Mouse (Mus musculus): ENCODE results near the gene Brinp1.
"Not testable (repeated sequence)": the region's sequence is repeated elsewhere in the genome, so short reads cannot be mapped to it uniquely, and the experiment has no call there.

Gene Brinp1

GRCm38 (mm10) chr4:68845964-68846363 is 108.2 kb downstream of the Brinp1 start:
- DNase-seq (ENCODE audit: inconsistent ontology term), result peak; percentile 14

DNA sequence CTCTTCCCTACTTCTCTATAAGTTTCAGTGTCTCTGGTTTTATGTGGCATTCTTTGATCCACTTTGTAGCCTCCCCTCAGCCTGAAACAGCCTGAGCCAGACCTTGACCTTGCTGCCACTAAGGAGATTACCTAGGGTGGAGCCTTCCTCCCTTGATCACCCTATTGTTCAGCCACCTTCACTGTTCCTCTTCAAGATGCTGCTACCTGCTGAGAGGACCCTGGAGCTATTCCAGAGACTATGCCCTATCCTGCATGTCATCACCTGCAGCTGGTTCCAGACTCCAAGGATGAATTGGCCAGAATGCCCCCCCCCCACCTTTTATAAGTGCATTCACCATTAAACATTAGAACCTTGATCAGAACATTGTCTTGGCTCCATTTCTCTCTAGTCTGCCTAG is 140.2 kb downstream of the Brinp1 start:
- DNase-seq (ENCODE audit: inconsistent ontology term), result not testable (repeated sequence)

GRCm38 (mm10) chr4:68806502-68806901 is 147.7 kb downstream of the Brinp1 start:
- DNase-seq (ENCODE audit: inconsistent ontology term), result peak; percentile 72

GRCm38 (mm10) chr4:68801923-68802855 is 152.0 kb downstream of the Brinp1 start:
- DNase-seq (ENCODE audit: inconsistent ontology term), result no peak

DNA sequence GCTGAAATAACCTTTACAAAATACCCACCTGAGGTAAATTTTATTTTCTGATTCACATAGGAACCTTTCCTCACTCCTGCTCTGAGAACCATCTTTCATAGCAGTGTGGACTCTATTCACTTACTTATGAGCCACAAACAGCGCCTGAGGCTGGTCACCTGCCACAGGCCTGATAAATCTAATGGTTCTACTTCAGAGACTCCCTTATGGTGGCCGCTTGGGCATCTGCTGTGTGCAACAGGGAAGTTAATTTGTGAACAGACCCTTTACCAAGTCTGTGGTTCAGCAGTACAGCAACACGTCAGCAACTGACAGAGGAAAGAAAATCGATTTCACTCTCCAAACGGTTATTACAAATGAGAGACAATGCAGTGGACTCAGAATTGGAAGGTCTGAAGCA is 164.2 kb downstream of the Brinp1 start:
- DNase-seq (ENCODE audit: inconsistent ontology term), result no peak

DNA sequence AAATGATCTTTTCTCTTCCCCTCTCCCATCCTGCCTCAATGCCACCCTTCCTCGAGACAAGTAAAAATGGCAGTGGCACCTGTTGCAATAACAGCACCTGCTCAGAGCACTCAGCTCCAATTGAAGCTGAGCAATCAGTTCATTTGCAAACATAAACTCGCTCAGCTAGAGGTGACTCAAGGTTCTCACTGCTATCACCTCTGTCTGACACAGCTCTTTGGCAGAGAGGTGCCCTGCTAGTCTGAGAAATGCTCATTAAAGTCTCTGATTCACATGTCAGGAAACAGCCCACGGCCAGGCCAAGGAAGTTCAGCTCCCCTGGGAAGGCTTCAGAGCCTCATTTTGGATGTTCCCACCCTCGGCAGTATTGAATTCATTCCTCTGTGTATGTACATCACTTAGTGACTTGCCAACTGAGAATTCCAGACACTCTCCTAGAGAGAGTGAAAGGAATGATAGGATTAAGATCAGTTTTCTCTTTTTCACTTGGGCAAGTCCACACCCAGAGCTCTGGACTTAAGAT is 165.7 kb downstream of the Brinp1 start:
- DNase-seq (ENCODE audit: inconsistent ontology term), result peak; percentile 76

DNA sequence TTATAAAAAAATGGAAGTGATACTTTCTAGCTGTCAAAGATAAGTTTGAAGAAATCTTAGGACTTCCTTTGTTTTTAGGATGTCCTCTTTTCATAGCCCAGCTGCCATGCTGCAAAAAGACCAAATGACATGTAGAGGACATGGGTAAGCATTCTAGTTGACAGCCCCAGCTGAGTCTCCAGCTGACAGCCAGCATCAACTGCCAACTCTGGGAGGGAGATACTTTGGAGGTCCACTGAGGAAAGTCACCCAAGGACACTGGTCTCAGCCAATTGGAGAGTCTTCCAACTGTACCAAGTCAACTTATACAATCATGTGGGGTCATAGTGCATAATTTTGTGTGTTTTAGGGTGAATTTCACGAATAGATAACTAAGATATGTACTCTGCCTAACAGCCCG is 166.6 kb downstream of the Brinp1 start:
- no peak for DNase-seq (ENCODE audit: inconsistent ontology term)

GRCm38 (mm10) chr4:68768256-68768655 is 185.9 kb downstream of the Brinp1 start:
- peak; percentile 77 for DNase-seq (ENCODE audit: inconsistent ontology term)

DNA sequence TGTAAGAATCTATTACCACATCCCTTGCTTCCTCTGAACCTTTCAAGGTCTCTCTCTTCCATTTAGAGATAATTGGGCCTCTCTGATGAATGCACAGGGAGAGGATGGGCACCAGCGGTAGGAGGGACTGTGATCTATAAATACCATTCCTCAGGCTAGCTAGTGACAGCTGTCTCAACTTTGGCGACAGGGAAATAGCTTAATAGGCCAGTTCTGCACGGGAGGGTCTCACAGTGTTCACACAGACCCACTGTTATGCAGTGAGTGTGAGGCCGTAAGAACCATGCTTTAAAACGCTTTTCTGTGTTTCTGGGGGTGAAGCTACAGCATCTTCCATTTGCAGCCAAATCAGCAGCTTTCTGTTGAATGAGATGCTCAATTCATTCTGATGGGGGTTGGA is 186.8 kb downstream of the Brinp1 start:
- no peak for DNase-seq (ENCODE audit: inconsistent ontology term)

DNA sequence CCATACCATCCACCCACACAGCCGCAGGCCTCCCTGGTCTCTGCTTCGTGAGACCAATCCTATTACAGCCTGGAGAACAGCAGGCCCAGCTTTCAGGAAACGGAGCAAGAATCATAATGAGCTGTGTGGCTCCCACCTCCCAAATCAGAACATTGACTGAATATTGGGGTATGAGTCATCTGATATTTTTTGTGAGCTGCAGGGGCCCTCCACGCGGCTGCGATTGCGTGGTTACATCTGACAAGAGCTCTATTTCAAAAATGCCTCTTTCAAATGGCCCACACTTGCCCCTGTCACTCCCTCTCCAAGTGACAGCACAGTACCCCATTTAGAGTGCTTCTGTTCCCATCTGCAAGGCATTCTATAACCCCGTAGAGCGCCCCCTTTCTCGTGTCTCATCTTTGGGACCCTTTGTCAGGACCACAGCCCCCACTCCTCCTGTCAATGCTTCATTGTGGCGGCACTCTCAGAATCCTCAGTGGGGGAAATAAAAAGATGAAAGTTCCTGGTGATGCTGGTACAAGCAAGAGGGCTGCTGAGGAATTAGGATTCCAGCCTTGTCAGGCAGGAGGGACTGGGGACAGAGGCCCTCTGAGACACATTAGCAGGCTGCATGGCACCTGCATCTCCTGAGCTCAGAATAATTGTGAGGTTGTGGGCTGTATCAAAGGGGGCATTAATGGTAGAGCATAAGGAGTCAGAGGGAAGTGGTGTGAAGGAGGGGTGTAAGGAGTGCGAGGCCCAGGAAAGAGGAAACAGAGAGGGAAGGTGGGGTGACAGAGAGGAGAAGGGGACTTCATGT is 188.2 kb downstream of the Brinp1 start:
- no peak for DNase-seq (ENCODE audit: inconsistent ontology term)

- no peak for DNase-seq (ENCODE audit: inconsistent ontology term)
Measured at GRCm38 (mm10) chr4:68764937-68765336, 189.3 kb downstream of the Brinp1 start.

DNA sequence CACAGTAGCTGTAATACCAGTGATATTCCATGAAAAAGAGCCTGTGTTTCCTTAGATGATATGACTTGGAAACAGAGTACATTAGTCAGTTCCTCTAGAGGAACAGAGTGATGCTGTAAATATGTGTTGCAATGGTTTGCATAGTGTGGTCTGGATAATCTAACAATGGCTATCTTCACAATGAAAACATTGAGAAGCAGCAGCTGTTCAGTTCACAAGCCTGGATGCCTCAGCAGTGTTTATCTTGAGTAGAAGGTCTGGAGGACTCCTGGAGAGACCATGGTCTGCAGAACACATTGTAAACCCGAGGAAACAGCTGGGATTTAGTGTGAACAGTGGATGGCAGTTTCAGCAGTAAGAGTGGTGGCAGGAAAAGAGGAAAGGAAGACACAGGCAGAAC is 233.2 kb downstream of the Brinp1 start:
- no peak for DNase-seq (ENCODE audit: inconsistent ontology term)

Data from Muller cell, postnatal 12 days (primary cell).